Mouse (Mus musculus): ENCODE measurements around the gene Olfr54. TPM values are rescaled to one million over a fixed set of nuclear protein-coding genes. Genes with fewer than 3 reads are reported as not detected.
"Not testable (repeated sequence)": the region's sequence is repeated elsewhere in the genome, so short reads cannot be mapped to it uniquely, and the experiment has no call there.

Gene Olfr54
- polyA plus RNA-seq, 1 experiment from 2014 or later: not detected

- not testable (repeated sequence) for DNase-seq (ENCODE audit: low spot score); H3K27me3 ChIP-seq (ENCODE audit: low read depth, poor library complexity, severe bottlenecking); H3K27ac ChIP-seq; H3K4me3 ChIP-seq; H3K36me3 ChIP-seq; H3K4me1 ChIP-seq; H3K9me3 ChIP-seq (replicated peaks)
- WGBS: 84% methylated on average over 3 of the region's 3 CpGs
These were observed 30.7 kb downstream of the Olfr54 start for GRCm38 (mm10) chr11:51044776-51045175.

- not testable (repeated sequence) for DNase-seq (ENCODE audit: low spot score); H3K4me3 ChIP-seq; H3K36me3 ChIP-seq; H3K4me1 ChIP-seq; H3K9me3 ChIP-seq (replicated peaks); H3K27ac ChIP-seq; H3K27me3 ChIP-seq (ENCODE audit: low read depth, poor library complexity, severe bottlenecking)
- WGBS: 87% methylated on average over 3 of the region's 3 CpGs
These were observed 33.8 kb downstream of the Olfr54 start, which contains the start of gene Olfr1375 for GRCm38 (mm10) chr11:51047809-51048208. Gene Olfr1375, plus strand, starts transcription at chr11:51048109.

- Histone ChIP-seq H3K27me3 (ENCODE audit: low read depth, poor library complexity, severe bottlenecking) (no peaks in the 10 kb centered on the region), H3K27ac (no peak overlapping the region), H3K36me3 (no peaks in the 10 kb centered on the region), H3K4me1 (no peaks in the 10 kb centered on the region), H3K4me3 (no peak overlapping the region), H3K9me3 (replicated peaks) (no peaks in the 10 kb centered on the region)
- 81% methylated on average over 2 of the region's 2 CpGs for WGBS
- no peak for DNase-seq (ENCODE audit: low spot score)
These were observed 37.6 kb downstream of the Olfr54 start for GRCm38 (mm10) chr11:51051678-51052077.

- H3K27me3 ChIP-seq (ENCODE audit: low read depth, poor library complexity, severe bottlenecking): no peaks in the 10 kb centered on the region
- no peaks in the 10 kb centered on the region for H3K9me3 ChIP-seq (replicated peaks)
- 53% methylated on average over 3 of the region's 3 CpGs for WGBS
These were observed 39.2 kb downstream of the Olfr54 start for GRCm38 (mm10) chr11:51053230-51053629.

GRCm38 (mm10) chr11:51059151-51059571, 45.1 kb downstream of the Olfr54 start, which contains the start of gene Zfp354a:
Gene Zfp354a, plus strand, starts transcription at chr11:51059257.
- peak within 1 kb of the TSS; percentile 95 for H3K27ac ChIP-seq
- under 1% methylated on average over 32 of the region's 32 CpGs for WGBS

More at GRCm38 (mm10) chr11:51053230-51053629, 39.2 kb downstream of the Olfr54 start:
- no peak for DNase-seq (ENCODE audit: low spot score)
- Histone ChIP-seq H3K27ac (no peak overlapping the region), H3K4me1 (no peaks in the 10 kb centered on the region), H3K4me3 (no peak overlapping the region), H3K36me3 (no peaks in the 10 kb centered on the region)

GRCm38 (mm10) chr11:51059640-51060039, 45.6 kb downstream of the Olfr54 start:
- Histone ChIP-seq H3K4me3 (peak overlapping the region; percentile 86), H3K9me3 (replicated peaks) (no peaks in the 10 kb centered on the region), H3K27me3 (ENCODE audit: low read depth, poor library complexity, severe bottlenecking) (no peaks in the 10 kb centered on the region), H3K27ac (peak overlapping the region; percentile 95), H3K36me3 (peaks cover 27% of the 10 kb centered on the region), H3K4me1 (peaks cover 10% of the 10 kb centered on the region)
- WGBS: 17% methylated on average over 14 of the region's 14 CpGs
- DNase-seq (ENCODE audit: low spot score): no peak

More at GRCm38 (mm10) chr11:51059151-51059571, 45.1 kb downstream of the Olfr54 start, which contains the start of gene Zfp354a:
- peak; percentile 83 for DNase-seq (ENCODE audit: low spot score)
- Histone ChIP-seq H3K9me3 (replicated peaks) (no peaks in the 10 kb centered on the region), H3K27me3 (ENCODE audit: low read depth, poor library complexity, severe bottlenecking) (no peaks in the 10 kb centered on the region), H3K4me3 (peak within 1 kb of the TSS; percentile 86), H3K36me3 (peaks cover 26% of the 10 kb centered on the region), H3K4me1 (peaks cover 10% of the 10 kb centered on the region)

GRCm38 (mm10) chr11:51060981-51061380, 46.9 kb downstream of the Olfr54 start:
- peaks cover 40% of the 10 kb centered on the region for H3K36me3 ChIP-seq
- peaks cover 10% of the 10 kb centered on the region for H3K4me1 ChIP-seq

GRCm38 (mm10) chr11:51063276-51063675, 49.2 kb downstream of the Olfr54 start:
- Histone ChIP-seq H3K4me1 (peaks cover 10% of the 10 kb centered on the region), H3K9me3 (replicated peaks) (no peaks in the 10 kb centered on the region), H3K27me3 (ENCODE audit: low read depth, poor library complexity, severe bottlenecking) (no peaks in the 10 kb centered on the region), H3K4me3 (no peak overlapping the region), H3K27ac (no peak overlapping the region), H3K36me3 (peaks cover 63% of the 10 kb centered on the region)
- no peak for DNase-seq (ENCODE audit: low spot score)
- 97% methylated on average over 7 of the region's 7 CpGs for WGBS

More at GRCm38 (mm10) chr11:51060981-51061380, 46.9 kb downstream of the Olfr54 start:
- Histone ChIP-seq H3K9me3 (replicated peaks) (no peaks in the 10 kb centered on the region), H3K4me3 (no peak overlapping the region), H3K27me3 (ENCODE audit: low read depth, poor library complexity, severe bottlenecking) (no peaks in the 10 kb centered on the region), H3K27ac (no peak overlapping the region)
- DNase-seq (ENCODE audit: low spot score): no peak
- 98% methylated on average over 6 of the region's 6 CpGs for WGBS

- WGBS: 92% methylated on average over 8 of the region's 8 CpGs
These were observed 49.8 kb downstream of the Olfr54 start for GRCm38 (mm10) chr11:51063841-51064240.

More at GRCm38 (mm10) chr11:51063841-51064240, 49.8 kb downstream of the Olfr54 start:
- Histone ChIP-seq H3K36me3 (peaks cover 69% of the 10 kb centered on the region), H3K4me3 (no peak overlapping the region), H3K4me1 (peaks cover 10% of the 10 kb centered on the region), H3K9me3 (replicated peaks) (no peaks in the 10 kb centered on the region), H3K27ac (no peak overlapping the region), H3K27me3 (ENCODE audit: low read depth, poor library complexity, severe bottlenecking) (no peaks in the 10 kb centered on the region)
- DNase-seq (ENCODE audit: low spot score): no peak

Other genes with a start within 250 kb of the Olfr54 start
- 30.5 and 39.5 TPM in 2 replicates for gene Zfp354c, start 186.5 kb upstream of the Olfr54 start, polyA plus RNA-seq (2016; fragmentation: Nextera tagmentation; extraction: Ambion mirVana)
- gene Zfp879, start 172.7 kb upstream of the Olfr54 start, polyA plus RNA-seq (2016; fragmentation: Nextera tagmentation; extraction: Ambion mirVana): 0.63 TPM in 2 replicates
- not detected in 2 replicates for gene Grm6, start 163.6 kb upstream of the Olfr54 start, polyA plus RNA-seq (2016; fragmentation: Nextera tagmentation; extraction: Ambion mirVana)
- gene Zfp454, start 126.6 kb upstream of the Olfr54 start, polyA plus RNA-seq (2016; fragmentation: Nextera tagmentation; extraction: Ambion mirVana): 13.2 and 14.0 TPM in 2 replicates
- gene Zfp2, start 98.1 kb upstream of the Olfr54 start, polyA plus RNA-seq (2016; fragmentation: Nextera tagmentation; extraction: Ambion mirVana): 19.7 and 21.0 TPM in 2 replicates
- gene Zfp354b, start 82.6 kb upstream of the Olfr54 start, polyA plus RNA-seq (2016; fragmentation: Nextera tagmentation; extraction: Ambion mirVana): 0.75 and 0.96 TPM in 2 replicates
- gene 4933414I15Rik, start 70.5 kb upstream of the Olfr54 start, polyA plus RNA-seq (2016; fragmentation: Nextera tagmentation; extraction: Ambion mirVana): not detected in 2 replicates
- not detected in 2 replicates for gene Prop1, start 60.5 kb upstream of the Olfr54 start, polyA plus RNA-seq (2016; fragmentation: Nextera tagmentation; extraction: Ambion mirVana)
- gene Olfr1378, start 47.7 kb upstream of the Olfr54 start, polyA plus RNA-seq (2016; fragmentation: Nextera tagmentation; extraction: Ambion mirVana): not detected in 2 replicates
- not detected in 2 replicates for gene Olfr1377, start 32.3 kb upstream of the Olfr54 start, polyA plus RNA-seq (2016; fragmentation: Nextera tagmentation; extraction: Ambion mirVana)
- gene Olfr51, start 10.6 kb upstream of the Olfr54 start, polyA plus RNA-seq (2016; fragmentation: Nextera tagmentation; extraction: Ambion mirVana): not detected in 2 replicates
- not detected in 2 replicates for gene Olfr1375, start 33.9 kb downstream of the Olfr54 start, polyA plus RNA-seq (2016; fragmentation: Nextera tagmentation; extraction: Ambion mirVana)
- 7.7 and 7.9 TPM in 2 replicates for gene Zfp354a, start 45.0 kb downstream of the Olfr54 start, polyA plus RNA-seq (2016; fragmentation: Nextera tagmentation; extraction: Ambion mirVana)
- not detected in 2 replicates for gene Gm12569, start 206.2 kb downstream of the Olfr54 start, polyA plus RNA-seq (2016; fragmentation: Nextera tagmentation; extraction: Ambion mirVana)
- 101 and 126 TPM in 2 replicates for gene Clk4, start 247.5 kb downstream of the Olfr54 start, polyA plus RNA-seq (2016; fragmentation: Nextera tagmentation; extraction: Ambion mirVana)
- 0.91 TPM in 1 of 2 replicates, not detected in the other for gene BC049762, start 248.8 kb downstream of the Olfr54 start, polyA plus RNA-seq (2016; fragmentation: Nextera tagmentation; extraction: Ambion mirVana)

Measured in limb, embryonic 10.5 days (tissue).